Mouse (Mus musculus) ES-E14 (cell line): ENCODE data around the gene Armc3.

Experiments used
- CHD2 ChIP-seq: IDR thresholded peaks from 2 replicates; pipeline ENCODE4 v1.6.1; 2014; ENCODE audit warnings: mild to moderate bottlenecking, low read depth, low read length, inconsistent platforms
- ZC3H11A ChIP-seq: IDR thresholded peaks from 2 replicates; pipeline ENCODE4 v1.6.1; 2012; ENCODE audit warnings: low read depth, mild to moderate bottlenecking, inconsistent platforms, low read length, borderline replicate concordance
- ZNF384 ChIP-seq: IDR thresholded peaks from 2 replicates; pipeline ENCODE4 v1.6.1; 2012; ENCODE audit warnings: low read depth, low read length, inconsistent platforms

DNA sequence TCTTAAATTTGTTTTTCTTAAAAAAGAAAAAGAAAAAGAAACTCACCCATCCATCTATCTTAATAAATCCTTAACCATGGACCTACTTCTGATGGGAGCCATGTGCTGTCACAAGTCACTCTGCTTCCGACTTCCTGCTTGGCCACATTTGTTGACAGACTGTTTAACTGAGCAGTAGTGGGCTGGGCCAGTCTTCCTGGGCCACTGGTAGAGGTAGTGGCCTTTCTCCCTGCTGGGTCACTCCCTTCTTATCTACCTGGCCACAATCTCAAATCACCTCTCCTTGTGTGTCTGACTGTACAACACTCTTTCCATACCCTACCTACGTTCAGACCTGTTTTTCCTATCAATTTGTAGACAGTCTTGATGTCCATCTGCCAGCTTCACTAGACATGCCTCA is 66.7 kb downstream of the Armc3 start:
- TF ChIP-seq CHD2 (no peak), ZNF384 (no peak), ZC3H11A (no peak)
